Mouse (Mus musculus) limb, embryonic 12.5 days (tissue): ENCODE measurements around the gene Fbxo17. TPM values are rescaled to one million over a fixed set of nuclear protein-coding genes. Genes with fewer than 3 reads are reported as not detected.
"Not testable (repeated sequence)": the region's sequence is repeated elsewhere in the genome, so short reads cannot be mapped to it uniquely, and the experiment has no call there.

Experiments used
- ATAC-seq: fragments of 200-750 bp; cut with Nextera tagmentation; 2 replicates; pipeline ENCODE4 v1.8.0; 2017; ENCODE audit warnings: low read depth, moderate TSS enrichment; ENCODE audit not compliant: insufficient number of reproducible peaks, insufficient read depth, low FRiP score, low TSS enrichment
- H3K27ac ChIP-seq: fragments of 300-500 bp; sonication (generic); 2 replicates; pipeline ENCODE4 v1.5.1; 2016; ENCODE audit warnings: mild to moderate bottlenecking, moderate library complexity
- H3K27me3 ChIP-seq: fragments of 300-500 bp; sonication (generic); 2 replicates; pipeline ENCODE4 v1.6.1; 2016; ENCODE audit warnings: mild to moderate bottlenecking, moderate library complexity
- H3K36me3 ChIP-seq: fragments of 300-500 bp; sonication (generic); 2 replicates; pipeline ENCODE4 v1.6.1; 2016; ENCODE audit warnings: mild to moderate bottlenecking, moderate library complexity
- H3K4me1 ChIP-seq: fragments of 300-500 bp; sonication (generic); replicated peaks from 2 replicates; pipeline ENCODE4 v1.6.1; 2016
- H3K4me2 ChIP-seq: fragments of 300-500 bp; sonication (generic); 2 replicates; pipeline ENCODE4 v1.6.1; 2016; ENCODE audit warnings: mild to moderate bottlenecking, moderate library complexity
- H3K4me3 ChIP-seq: fragments of 300-500 bp; sonication (generic); replicated peaks from 2 replicates; pipeline ENCODE4 v1.5.1; 2016; ENCODE audit warnings: mild to moderate bottlenecking
- H3K9ac ChIP-seq: fragments of 300-500 bp; sonication (generic); replicated peaks from 2 replicates; pipeline ENCODE4 v1.6.1; 2016; ENCODE audit warnings: mild to moderate bottlenecking, moderate library complexity
- H3K9me3 ChIP-seq: fragments of 300-500 bp; sonication (generic); 2 replicates; pipeline ENCODE4 v1.6.1; 2016; ENCODE audit warnings: mild to moderate bottlenecking, moderate library complexity
- WGBS: fragments of 180-500 bp; shearing (Covaris S2); methylation state at CpG from one replicate; pipeline ENCODE4 v1.1.7; 2016; 5-methylcytosine and 5-hydroxymethylcytosine counted together
- polyA plus RNA-seq: library from polyadenylated mRNA; unstranded; fragments of >200 nt; fragmentation: Nextera tagmentation; extraction: Ambion mirVana; gene quantifications from 2 replicates; pipeline ENCODE4 v1.2.1, GENCODE M21; 2016

Gene Fbxo17
- polyA plus RNA-seq: 24.0 TPM in 2 replicates

GRCm38 (mm10) chr7:28716590-28717281 lies at the start of gene Fbxo17:
Fbxo17 (plus strand) TSS chr7:28716804.
- peaks cover 31% of the 10 kb centered on the region for H3K4me1 ChIP-seq
- peak within 1 kb of the TSS; percentile 78 for H3K27ac ChIP-seq
- H3K9ac ChIP-seq: peak within 1 kb of the TSS; percentile 76
- ATAC-seq: peak; percentile 53
- H3K4me2 ChIP-seq: peak within 1 kb of the TSS; percentile 69
- H3K4me3 ChIP-seq: peak within 1 kb of the TSS; percentile 55
- H3K9me3 ChIP-seq: no peaks in the 10 kb centered on the region
- H3K36me3 ChIP-seq: no peaks in the 10 kb centered on the region
- WGBS: 2% methylated on average over 36 of the region's 36 CpGs
- H3K27me3 ChIP-seq: no peaks in the 10 kb centered on the region

- H3K4me2 ChIP-seq: no peak overlapping the region
- WGBS: 62% methylated on average over 4 of the region's 4 CpGs
- no peaks in the 10 kb centered on the region for H3K36me3 ChIP-seq
- no peaks in the 10 kb centered on the region for H3K9me3 ChIP-seq
- H3K27me3 ChIP-seq: no peaks in the 10 kb centered on the region
- no peak for ATAC-seq
- no peak overlapping the region for H3K27ac ChIP-seq
- H3K4me3 ChIP-seq: no peak overlapping the region
- peaks cover 2% of the 10 kb centered on the region for H3K4me1 ChIP-seq
- no peak overlapping the region for H3K9ac ChIP-seq
Measured at GRCm38 (mm10) chr7:28671172-28671571, 45.4 kb upstream of the Fbxo17 start.

GRCm38 (mm10) chr7:28672276-28672675 lies 44.3 kb upstream of the Fbxo17 start:
- Histone ChIP-seq H3K9me3 (no peaks in the 10 kb centered on the region), H3K27ac (no peak overlapping the region), H3K4me3 (no peak overlapping the region), H3K4me1 (no peaks in the 10 kb centered on the region), H3K9ac (no peak overlapping the region), H3K4me2 (no peak overlapping the region), H3K36me3 (no peaks in the 10 kb centered on the region), H3K27me3 (no peaks in the 10 kb centered on the region)
- 94% methylated on average over 5 of the region's 5 CpGs for WGBS
- no peak for ATAC-seq

GRCm38 (mm10) chr7:28672786-28673185 lies 43.8 kb upstream of the Fbxo17 start:
- 65% methylated on average over 5 of the region's 5 CpGs for WGBS
- H3K4me2 ChIP-seq: not testable (repeated sequence)

GRCm38 (mm10) chr7:28674994-28675393 lies 41.6 kb upstream of the Fbxo17 start:
- Histone ChIP-seq H3K9ac (no peak overlapping the region), H3K4me3 (no peak overlapping the region), H3K27ac (no peak overlapping the region), H3K4me2 (no peak overlapping the region), H3K4me1 (no peaks in the 10 kb centered on the region), H3K27me3 (no peaks in the 10 kb centered on the region), H3K9me3 (no peaks in the 10 kb centered on the region), H3K36me3 (no peaks in the 10 kb centered on the region)
- 77% methylated on average over 9 of the region's 9 CpGs for WGBS
- no peak for ATAC-seq

More at GRCm38 (mm10) chr7:28672786-28673185, 43.8 kb upstream of the Fbxo17 start:
- ATAC-seq, H3K27me3 ChIP-seq, H3K36me3 ChIP-seq, H3K4me1 ChIP-seq, H3K9me3 ChIP-seq, H3K9ac ChIP-seq, H3K27ac ChIP-seq, H3K4me3 ChIP-seq: not testable (repeated sequence)

- WGBS: 43% methylated on average over 11 of the region's 11 CpGs
- no peak overlapping the region for H3K4me3 ChIP-seq
- no peak overlapping the region for H3K4me2 ChIP-seq
- no peaks in the 10 kb centered on the region for H3K36me3 ChIP-seq
- no peaks in the 10 kb centered on the region for H3K27me3 ChIP-seq
- H3K27ac ChIP-seq: no peak overlapping the region
- no peak overlapping the region for H3K9ac ChIP-seq
- ATAC-seq: no peak
- no peaks in the 10 kb centered on the region for H3K9me3 ChIP-seq
- no peaks in the 10 kb centered on the region for H3K4me1 ChIP-seq
Measured at GRCm38 (mm10) chr7:28675746-28676145, 40.9 kb upstream of the Fbxo17 start.

- H3K27ac ChIP-seq: no peak overlapping the region
- no peak overlapping the region for H3K4me2 ChIP-seq
- no peaks in the 10 kb centered on the region for H3K27me3 ChIP-seq
- no peaks in the 10 kb centered on the region for H3K4me1 ChIP-seq
- no peaks in the 10 kb centered on the region for H3K36me3 ChIP-seq
- ATAC-seq: no peak
- H3K4me3 ChIP-seq: no peak overlapping the region
- H3K9ac ChIP-seq: no peak overlapping the region
- 87% methylated on average over 13 of the region's 13 CpGs for WGBS
- no peaks in the 10 kb centered on the region for H3K9me3 ChIP-seq
Measured at GRCm38 (mm10) chr7:28676811-28677541, 39.6 kb upstream of the Fbxo17 start.

GRCm38 (mm10) chr7:28677624-28678023 lies 39.0 kb upstream of the Fbxo17 start:
- Histone ChIP-seq H3K4me3 (no peak overlapping the region), H3K9me3 (no peaks in the 10 kb centered on the region), H3K27ac (no peak overlapping the region), H3K4me1 (no peaks in the 10 kb centered on the region), H3K36me3 (no peaks in the 10 kb centered on the region), H3K4me2 (no peak overlapping the region), H3K27me3 (no peaks in the 10 kb centered on the region), H3K9ac (no peak overlapping the region)
- no peak for ATAC-seq
- 89% methylated on average over 8 of the region's 8 CpGs for WGBS

GRCm38 (mm10) chr7:28691075-28691474 lies 25.5 kb upstream of the Fbxo17 start:
- Histone ChIP-seq H3K36me3 (no peaks in the 10 kb centered on the region), H3K9me3 (no peaks in the 10 kb centered on the region), H3K27ac (no peak overlapping the region), H3K27me3 (peaks cover 17% of the 10 kb centered on the region), H3K4me1 (peaks cover 21% of the 10 kb centered on the region), H3K9ac (no peak overlapping the region), H3K4me2 (no peak overlapping the region), H3K4me3 (no peak overlapping the region)
- 64% methylated on average over 7 of the region's 7 CpGs for WGBS
- ATAC-seq: no peak

GRCm38 (mm10) chr7:28692545-28693320 lies 23.9 kb upstream of the Fbxo17 start, which contains the start of gene Fbxo27:
Fbxo27 (plus strand) TSS chr7:28692849.
- Histone ChIP-seq H3K27me3 (peaks cover 16% of the 10 kb centered on the region), H3K4me1 (peaks cover 21% of the 10 kb centered on the region), H3K27ac (peak within 1 kb of the TSS; percentile 8; the same call in 1 of the 2 replicates), H3K4me2 (peak within 1 kb of the TSS; percentile 92), H3K4me3 (peak within 1 kb of the TSS; percentile 55), H3K9ac (peak within 1 kb of the TSS; percentile 42), H3K36me3 (no peaks in the 10 kb centered on the region), H3K9me3 (no peaks in the 10 kb centered on the region)
- no peak for ATAC-seq
- 34% methylated on average over 30 of the region's 30 CpGs for WGBS
